Mouse (Mus musculus) limb, embryonic 10.5 days (tissue): ENCODE measurements around the gene Il34. TPM values are rescaled to one million over a fixed set of nuclear protein-coding genes. Genes with fewer than 3 reads are reported as not detected.
A peak's percentile ranks its signal among the peaks of the same experiment; 100 is the strongest.

Source experiments
- DNase-seq: peaks from one replicate; pipeline ENCODE4 v3.0.0-alpha.2; 2017; ENCODE audit warnings: low spot score
- H3K27ac ChIP-seq: fragments of 300-500 bp; sonication (generic); 2 replicates; pipeline ENCODE4 v1.5.1; 2016; ENCODE audit warnings: mild to moderate bottlenecking
- H3K27me3 ChIP-seq: fragments of 300-500 bp; sonication (generic); 2 replicates; pipeline ENCODE4 v1.6.1; 2016; ENCODE audit warnings: low read depth, mild to moderate bottlenecking; ENCODE audit not compliant: poor library complexity, severe bottlenecking
- H3K36me3 ChIP-seq: fragments of 300-500 bp; sonication (generic); 2 replicates; pipeline ENCODE4 v1.6.1; 2016; ENCODE audit warnings: mild to moderate bottlenecking, moderate library complexity
- H3K4me1 ChIP-seq: fragments of 300-500 bp; sonication (generic); 2 replicates; pipeline ENCODE4 v1.6.1; 2016
- H3K4me3 ChIP-seq: fragments of 300-500 bp; sonication (generic); 2 replicates; pipeline ENCODE4 v1.5.1; 2016; ENCODE audit warnings: mild to moderate bottlenecking, moderate library complexity
- H3K9me3 ChIP-seq: fragments of 300-500 bp; sonication (generic); replicated peaks from 2 replicates; pipeline ENCODE4 v1.6.1; 2016; ENCODE audit warnings: mild to moderate bottlenecking
- WGBS: fragments of 180-500 bp; shearing (Covaris S2); methylation state at CpG from one replicate; pipeline ENCODE4 v1.1.7; 2016; 5-methylcytosine and 5-hydroxymethylcytosine counted together
- polyA plus RNA-seq: library from polyadenylated mRNA; unstranded; fragments of >200 nt; fragmentation: Nextera tagmentation; extraction: Ambion mirVana; gene quantifications from 2 replicates; pipeline ENCODE4 v1.2.1, GENCODE M21; 2016

The Il34 gene
- polyA plus RNA-seq, 1 experiment from 2014 or later: 0.15 TPM

- 83% methylated on average over 3 of the region's 3 CpGs for WGBS
- no peak for DNase-seq
- H3K27me3 ChIP-seq: no peaks in the 10 kb centered on the region
- H3K27ac ChIP-seq: 0 out of 2 replicates have a peak overlapping the region, but pooled peaks have one; percentile 31
- peaks cover 22% of the 10 kb centered on the region for H3K4me1 ChIP-seq
- no peak overlapping the region for H3K4me3 ChIP-seq
- H3K36me3 ChIP-seq: peaks cover 34% of the 10 kb centered on the region
- no peaks in the 10 kb centered on the region for H3K9me3 ChIP-seq
Observed at GRCm38 (mm10) chr8:110704103-110704502, 101.6 kb downstream of the Il34 start.

- Histone ChIP-seq H3K9me3 (no peaks in the 10 kb centered on the region), H3K27ac (no peak overlapping the region; the same call in 1 of the 2 replicates), H3K4me3 (no peak overlapping the region), H3K4me1 (peaks cover 22% of the 10 kb centered on the region), H3K36me3 (peaks cover 34% of the 10 kb centered on the region), H3K27me3 (no peaks in the 10 kb centered on the region)
- WGBS: 89% methylated on average over 9 of the region's 9 CpGs
- DNase-seq: no peak
Observed at GRCm38 (mm10) chr8:110703460-110704061, 102.2 kb downstream of the Il34 start.

GRCm38 (mm10) chr8:110702636-110703459 is 102.9 kb downstream of the Il34 start:
- Histone ChIP-seq H3K27ac (peak overlapping the region; percentile 38; the same call in 1 of the 2 replicates), H3K9me3 (no peaks in the 10 kb centered on the region), H3K4me3 (no peak overlapping the region), H3K36me3 (peaks cover 34% of the 10 kb centered on the region), H3K27me3 (no peaks in the 10 kb centered on the region), H3K4me1 (peaks cover 22% of the 10 kb centered on the region)
- DNase-seq: no peak
- WGBS: 66% methylated on average over 9 of the region's 9 CpGs

GRCm38 (mm10) chr8:110700561-110700960 is 105.2 kb downstream of the Il34 start:
- WGBS: 92% methylated on average over 2 of the region's 2 CpGs
- no peaks in the 10 kb centered on the region for H3K27me3 ChIP-seq
- H3K36me3 ChIP-seq: peaks cover 49% of the 10 kb centered on the region
- 0 out of 2 replicates have a peak overlapping the region, but pooled peaks have one; percentile 27 for H3K27ac ChIP-seq
- H3K4me3 ChIP-seq: no peak overlapping the region
- DNase-seq: no peak
- H3K9me3 ChIP-seq: no peaks in the 10 kb centered on the region
- H3K4me1 ChIP-seq: peaks cover 17% of the 10 kb centered on the region; the same call in 1 of the 2 replicates

GRCm38 (mm10) chr8:110699501-110699900 is 106.2 kb downstream of the Il34 start:
- no peaks in the 10 kb centered on the region for H3K9me3 ChIP-seq
- H3K27ac ChIP-seq: peak overlapping the region; percentile 15; the same call in 1 of the 2 replicates
- H3K4me1 ChIP-seq: peaks cover 17% of the 10 kb centered on the region; the same call in 1 of the 2 replicates
- no peaks in the 10 kb centered on the region for H3K27me3 ChIP-seq
- peaks cover 47% of the 10 kb centered on the region for H3K36me3 ChIP-seq
- 86% methylated on average over 7 of the region's 7 CpGs for WGBS
- no peak for DNase-seq
- no peak overlapping the region for H3K4me3 ChIP-seq

- H3K27ac ChIP-seq: no peak overlapping the region
- H3K36me3 ChIP-seq: peaks cover 54% of the 10 kb centered on the region
- no peaks in the 10 kb centered on the region for H3K9me3 ChIP-seq
- no peak overlapping the region for H3K4me3 ChIP-seq
- DNase-seq: no peak
- no peaks in the 10 kb centered on the region for H3K27me3 ChIP-seq
- H3K4me1 ChIP-seq: peaks cover 12% of the 10 kb centered on the region; the same call in 1 of the 2 replicates
- 92% methylated on average over 1 of the region's 1 CpGs for WGBS
Observed at GRCm38 (mm10) chr8:110698098-110698497, 107.6 kb downstream of the Il34 start.

GRCm38 (mm10) chr8:110697571-110697970 is 108.2 kb downstream of the Il34 start:
- H3K4me1 ChIP-seq: peaks cover 6% of the 10 kb centered on the region; the same call in 1 of the 2 replicates
- H3K27ac ChIP-seq: no peak overlapping the region
- no peak overlapping the region for H3K4me3 ChIP-seq
- no peaks in the 10 kb centered on the region for H3K9me3 ChIP-seq
- 91% methylated on average over 5 of the region's 5 CpGs for WGBS
- H3K36me3 ChIP-seq: peaks cover 58% of the 10 kb centered on the region
- DNase-seq: no peak
- no peaks in the 10 kb centered on the region for H3K27me3 ChIP-seq

- H3K27ac ChIP-seq: no peak overlapping the region; the same call in 1 of the 2 replicates
- H3K36me3 ChIP-seq: peaks cover 52% of the 10 kb centered on the region
- no peak for DNase-seq
- no peak overlapping the region for H3K4me3 ChIP-seq
- no peaks in the 10 kb centered on the region for H3K9me3 ChIP-seq
- no peaks in the 10 kb centered on the region for H3K4me1 ChIP-seq
- no peaks in the 10 kb centered on the region for H3K27me3 ChIP-seq
- 96% methylated on average over 4 of the region's 4 CpGs for WGBS
Observed at GRCm38 (mm10) chr8:110696051-110696450, 109.7 kb downstream of the Il34 start.

- H3K4me1 ChIP-seq: no peaks in the 10 kb centered on the region
- H3K27me3 ChIP-seq: no peaks in the 10 kb centered on the region
- DNase-seq: no peak
- H3K4me3 ChIP-seq: no peak overlapping the region
- H3K36me3 ChIP-seq: peaks cover 54% of the 10 kb centered on the region
- WGBS: 91% methylated on average over 5 of the region's 5 CpGs
- no peaks in the 10 kb centered on the region for H3K9me3 ChIP-seq
- no peak overlapping the region; the same call in 1 of the 2 replicates for H3K27ac ChIP-seq
Observed at GRCm38 (mm10) chr8:110695431-110695830, 110.3 kb downstream of the Il34 start.

GRCm38 (mm10) chr8:110694826-110695225 is 110.9 kb downstream of the Il34 start:
- WGBS: 90% methylated on average over 4 of the region's 4 CpGs
- Histone ChIP-seq H3K27me3 (no peaks in the 10 kb centered on the region), H3K4me1 (no peaks in the 10 kb centered on the region), H3K36me3 (peaks cover 59% of the 10 kb centered on the region), H3K27ac (no peak overlapping the region), H3K9me3 (no peaks in the 10 kb centered on the region), H3K4me3 (no peak overlapping the region)
- no peak for DNase-seq

- no peak overlapping the region for H3K27ac ChIP-seq
- H3K4me1 ChIP-seq: no peaks in the 10 kb centered on the region
- H3K27me3 ChIP-seq: no peaks in the 10 kb centered on the region
- DNase-seq: no peak
- H3K36me3 ChIP-seq: peaks cover 63% of the 10 kb centered on the region
- H3K9me3 ChIP-seq: no peaks in the 10 kb centered on the region
- no peak overlapping the region for H3K4me3 ChIP-seq
- WGBS: 80% methylated on average over 5 of the region's 5 CpGs
Observed at GRCm38 (mm10) chr8:110694226-110694625, 111.5 kb downstream of the Il34 start.
